Mouse (Mus musculus) embryonic facial prominence, embryonic 13.5 days (tissue): ENCODE results near the gene Tbc1d2. TPM values are rescaled to one million over a fixed set of nuclear protein-coding genes. Genes with fewer than 3 reads are reported as not detected.
A peak's percentile ranks its signal among the peaks of the same experiment; 100 is the strongest.
"Not testable (repeated sequence)": the region's sequence is repeated elsewhere in the genome, so short reads cannot be mapped to it uniquely, and the experiment has no call there.

Source experiments
- ATAC-seq: fragments of 200-750 bp; cut with Nextera tagmentation; 2 replicates; pipeline ENCODE4 v1.8.0; 2017; ENCODE audit warnings: low read depth; ENCODE audit not compliant: insufficient number of reproducible peaks, insufficient read depth, low FRiP score, low TSS enrichment
- H3K27ac ChIP-seq: fragments of 300-500 bp; sonication (generic); 2 replicates; pipeline ENCODE4 v1.5.1; 2015; ENCODE audit warnings: moderate library complexity, mild to moderate bottlenecking, inconsistent platforms
- H3K27me3 ChIP-seq: fragments of 300-500 bp; sonication (generic); 2 replicates; pipeline ENCODE4 v1.6.1; 2015; ENCODE audit warnings: mild to moderate bottlenecking, inconsistent platforms
- H3K36me3 ChIP-seq: fragments of 300-500 bp; sonication (generic); 2 replicates; pipeline ENCODE4 v1.6.1; 2015; ENCODE audit warnings: mild to moderate bottlenecking, inconsistent platforms
- H3K4me1 ChIP-seq: fragments of 300-500 bp; sonication (generic); 2 replicates; pipeline ENCODE4 v1.6.1; 2015; ENCODE audit warnings: inconsistent platforms
- H3K4me2 ChIP-seq: fragments of 300-500 bp; sonication (generic); 2 replicates; pipeline ENCODE4 v1.6.1; 2015; ENCODE audit warnings: moderate library complexity, mild to moderate bottlenecking, inconsistent platforms
- H3K4me3 ChIP-seq: fragments of 300-500 bp; sonication (generic); 2 replicates; pipeline ENCODE4 v1.5.1; 2015; ENCODE audit warnings: mild to moderate bottlenecking, inconsistent platforms
- H3K9ac ChIP-seq: fragments of 300-500 bp; sonication (generic); 2 replicates; pipeline ENCODE4 v1.6.1; 2015; ENCODE audit warnings: mild to moderate bottlenecking, inconsistent platforms
- H3K9me3 ChIP-seq: fragments of 300-500 bp; sonication (generic); 2 replicates; pipeline ENCODE4 v1.6.1; 2016; ENCODE audit warnings: inconsistent platforms
- whole genome bisulfite sequencing: fragments of 180-500 bp; shearing (Covaris S2); methylation state at CpG from one replicate; pipeline ENCODE4 v1.1.7; 2015; ENCODE audit warnings: mixed read lengths; 5-methylcytosine and 5-hydroxymethylcytosine counted together
- polyA plus RNA-seq: library from polyadenylated mRNA; unstranded; fragments of >200 nt; fragmentation: Nextera tagmentation; extraction: Ambion mirVana; gene quantifications from 2 replicates; pipeline ENCODE4 v1.2.1, GENCODE M21; 2015

Gene Tbc1d2
- polyA plus RNA-seq, 1 experiment from 2014 or later: 2.8 TPM

GRCm38 (mm10) chr4:46589151-46589550, 60.9 kb downstream of the Tbc1d2 start:
- H3K27ac ChIP-seq: no peak overlapping the region
- H3K4me2 ChIP-seq: no peak overlapping the region
- ATAC-seq: no peak
- 0 out of 2 replicates have a peak, but pooled peaks cover 3% of the 10 kb centered on the region for H3K4me1 ChIP-seq
- H3K4me3 ChIP-seq: no peak overlapping the region
- H3K36me3 ChIP-seq: no peaks in the 10 kb centered on the region
- H3K9me3 ChIP-seq: no peaks in the 10 kb centered on the region
- H3K9ac ChIP-seq: no peak overlapping the region
- 71% methylated on average over 8 of the region's 8 CpGs for WGBS
- no peaks in the 10 kb centered on the region for H3K27me3 ChIP-seq

GRCm38 (mm10) chr4:46586473-46586872, 63.5 kb downstream of the Tbc1d2 start:
- ATAC-seq: no peak
- Histone ChIP-seq H3K9me3 (no peaks in the 10 kb centered on the region), H3K4me3 (no peak overlapping the region), H3K36me3 (no peaks in the 10 kb centered on the region), H3K27me3 (no peaks in the 10 kb centered on the region), H3K27ac (no peak overlapping the region), H3K9ac (no peak overlapping the region), H3K4me2 (no peak overlapping the region), H3K4me1 (0 out of 2 replicates have a peak, but pooled peaks cover 3% of the 10 kb centered on the region)
- WGBS: 50% methylated on average over 4 of the region's 4 CpGs

DNA sequence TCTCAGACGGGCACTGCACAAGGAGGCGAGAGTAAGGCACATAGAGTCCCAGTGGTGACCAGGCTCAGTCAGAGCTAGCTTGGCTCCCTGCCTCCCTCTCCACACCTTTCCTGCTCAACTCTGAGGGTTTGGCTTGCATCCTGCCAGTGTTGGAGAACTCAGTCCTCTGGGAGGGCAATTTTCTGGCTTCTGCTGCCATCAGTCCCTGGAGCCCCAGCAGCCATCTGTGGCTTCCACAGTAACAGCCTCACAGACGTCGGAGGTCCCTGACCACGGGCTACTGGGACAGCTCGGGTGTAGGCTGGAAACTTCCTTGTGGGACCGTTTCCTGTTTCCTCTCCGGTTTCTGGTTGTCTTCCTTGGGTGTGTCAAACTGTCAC, 64.2 kb downstream of the Tbc1d2 start:
- H3K27ac ChIP-seq: no peak overlapping the region
- H3K4me3 ChIP-seq: no peak overlapping the region
- no peaks in the 10 kb centered on the region for H3K9me3 ChIP-seq
- no peaks in the 10 kb centered on the region for H3K27me3 ChIP-seq
- WGBS: 48% methylated on average over 8 of the region's 8 CpGs
- H3K4me2 ChIP-seq: no peak overlapping the region
- ATAC-seq: no peak
- H3K9ac ChIP-seq: 0 out of 2 replicates have a peak overlapping the region, but pooled peaks have one; percentile 7
- H3K4me1 ChIP-seq: 0 out of 2 replicates have a peak, but pooled peaks cover 3% of the 10 kb centered on the region
- H3K36me3 ChIP-seq: no peaks in the 10 kb centered on the region

- no peaks in the 10 kb centered on the region for H3K36me3 ChIP-seq
- H3K4me2 ChIP-seq: no peak overlapping the region
- H3K27me3 ChIP-seq: no peaks in the 10 kb centered on the region
- no peak overlapping the region for H3K4me3 ChIP-seq
- no peak overlapping the region for H3K27ac ChIP-seq
- WGBS: 77% methylated on average over 13 of the region's 13 CpGs
- 0 out of 2 replicates have a peak, but pooled peaks cover 3% of the 10 kb centered on the region for H3K4me1 ChIP-seq
- ATAC-seq: no peak
- 0 out of 2 replicates have a peak overlapping the region, but pooled peaks have one; percentile 7 for H3K9ac ChIP-seq
- H3K9me3 ChIP-seq: no peaks in the 10 kb centered on the region
Measured at GRCm38 (mm10) chr4:46585041-46585810, 64.8 kb downstream of the Tbc1d2 start.

DNA sequence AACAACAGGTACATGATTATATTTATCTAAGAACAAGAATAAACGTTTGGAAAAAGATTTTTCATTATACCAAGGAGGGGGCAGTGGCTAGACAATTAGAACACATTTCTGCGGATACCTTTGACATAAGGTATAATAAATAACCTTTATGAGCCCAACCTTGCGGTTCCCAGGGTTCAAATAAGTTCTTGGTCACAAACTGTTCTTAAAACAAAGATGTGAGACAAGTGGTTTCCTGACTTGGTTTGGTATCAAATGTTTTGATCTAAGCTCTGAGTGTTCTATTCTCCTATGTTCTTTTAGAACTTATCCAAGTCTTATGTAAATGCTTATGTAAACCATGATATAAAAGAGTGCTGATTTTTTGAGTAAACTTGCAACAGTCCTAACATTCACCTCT, 65.5 kb downstream of the Tbc1d2 start:
- not testable (repeated sequence) for H3K9me3 ChIP-seq, H3K27me3 ChIP-seq, ATAC-seq, H3K4me3 ChIP-seq, H3K36me3 ChIP-seq, H3K4me2 ChIP-seq, H3K4me1 ChIP-seq, H3K27ac ChIP-seq, H3K9ac ChIP-seq
- 78% methylated on average over 3 of the region's 3 CpGs for WGBS

GRCm38 (mm10) chr4:46584084-46584483, 65.9 kb downstream of the Tbc1d2 start:
- not testable (repeated sequence) for H3K36me3 ChIP-seq, ATAC-seq, H3K27ac ChIP-seq, H3K4me2 ChIP-seq, H3K9ac ChIP-seq, H3K27me3 ChIP-seq, H3K4me1 ChIP-seq, H3K4me3 ChIP-seq, H3K9me3 ChIP-seq
- 87% methylated on average over 2 of the region's 6 CpGs for WGBS

GRCm38 (mm10) chr4:46582024-46582423, 68.0 kb downstream of the Tbc1d2 start:
- ATAC-seq, H3K27me3 ChIP-seq, H3K4me2 ChIP-seq, H3K4me3 ChIP-seq, H3K9me3 ChIP-seq, H3K27ac ChIP-seq, H3K36me3 ChIP-seq, H3K9ac ChIP-seq, H3K4me1 ChIP-seq: not testable (repeated sequence)
- 90% methylated on average over 9 of the region's 9 CpGs for WGBS

DNA sequence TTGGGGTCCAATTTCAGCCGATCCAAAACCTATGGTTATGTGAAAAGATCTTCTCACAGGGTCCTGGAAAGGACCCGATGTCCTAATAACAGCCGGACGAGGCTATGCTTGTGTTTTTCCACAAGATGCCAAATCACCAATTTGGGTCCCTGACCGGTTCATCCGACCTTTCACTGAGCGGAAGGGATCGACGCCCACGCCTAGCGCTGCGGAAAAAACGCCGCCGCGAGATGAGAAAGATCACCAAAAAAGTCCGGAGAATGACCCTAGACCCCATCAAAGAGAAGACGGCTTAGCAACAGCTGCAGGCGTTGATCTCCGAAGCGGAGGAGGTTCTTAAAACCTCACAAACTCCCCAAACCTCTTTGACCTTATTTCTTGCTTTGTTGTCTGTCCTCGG, 68.4 kb downstream of the Tbc1d2 start:
- not testable (repeated sequence) for H3K4me1 ChIP-seq, H3K4me3 ChIP-seq, H3K27ac ChIP-seq, H3K4me2 ChIP-seq, H3K9ac ChIP-seq, ATAC-seq, H3K36me3 ChIP-seq, H3K9me3 ChIP-seq, H3K27me3 ChIP-seq
- 92% methylated on average over 22 of the region's 22 CpGs for WGBS

DNA sequence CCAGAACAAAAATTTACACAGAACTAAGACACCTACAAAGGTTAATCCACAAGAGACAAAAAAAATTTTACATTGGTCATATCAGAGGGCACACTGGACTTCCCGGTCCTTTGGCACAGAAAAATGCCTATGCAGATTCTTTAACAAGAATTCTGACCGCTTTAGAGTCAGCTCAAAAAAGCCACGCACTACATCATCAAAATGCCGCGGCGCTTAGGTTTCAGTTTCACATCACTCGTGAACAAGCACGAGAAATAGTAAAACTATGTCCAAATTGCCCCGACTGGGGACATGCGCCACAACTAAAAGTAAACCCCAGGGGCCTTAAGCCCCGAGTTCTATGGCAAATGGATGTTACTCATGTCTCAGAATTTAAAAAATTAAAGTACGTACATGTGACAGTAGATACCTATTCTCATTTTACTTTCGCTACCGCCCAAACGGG, 69.2 kb downstream of the Tbc1d2 start:
- not testable (repeated sequence) for H3K4me3 ChIP-seq, H3K9ac ChIP-seq, H3K36me3 ChIP-seq, H3K27ac ChIP-seq, H3K4me1 ChIP-seq, H3K27me3 ChIP-seq, ATAC-seq, H3K4me2 ChIP-seq, H3K9me3 ChIP-seq
- 87% methylated on average over 15 of the region's 15 CpGs for WGBS

GRCm38 (mm10) chr4:46578796-46579346, 71.1 kb downstream of the Tbc1d2 start:
- not testable (repeated sequence) for H3K27ac ChIP-seq, H3K4me1 ChIP-seq, ATAC-seq, H3K36me3 ChIP-seq, H3K4me3 ChIP-seq, H3K4me2 ChIP-seq, H3K27me3 ChIP-seq, H3K9ac ChIP-seq, H3K9me3 ChIP-seq
- 88% methylated on average over 8 of the region's 8 CpGs for WGBS

DNA sequence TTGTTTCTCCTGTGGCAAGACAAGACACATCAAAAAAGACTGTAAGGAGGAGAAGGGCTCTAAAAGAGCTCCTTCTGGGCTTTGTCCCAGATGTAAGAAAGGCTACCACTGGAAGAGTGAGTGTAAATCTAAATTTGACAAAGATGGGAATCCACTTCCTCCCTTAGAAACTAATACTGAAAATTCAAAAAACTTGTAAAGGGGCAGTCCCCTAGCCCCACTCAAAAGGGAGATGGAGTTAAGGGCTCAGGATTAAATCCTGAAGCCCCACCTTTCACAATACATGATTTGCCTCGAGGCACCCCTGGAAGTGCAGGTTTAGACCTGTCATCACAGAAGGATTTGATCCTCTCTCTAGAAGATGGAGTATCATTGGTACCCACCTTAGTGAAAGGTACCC, 71.8 kb downstream of the Tbc1d2 start:
- Histone ChIP-seq H3K27ac (no peak overlapping the region), H3K36me3 (no peaks in the 10 kb centered on the region), H3K27me3 (no peaks in the 10 kb centered on the region), H3K4me3 (no peak overlapping the region), H3K9me3 (0 out of 2 replicates have a peak, but pooled peaks cover 3% of the 10 kb centered on the region), H3K4me2 (no peak overlapping the region), H3K9ac (no peak overlapping the region), H3K4me1 (no peaks in the 10 kb centered on the region)
- WGBS: 67% methylated on average over 1 of the region's 1 CpGs
- ATAC-seq: no peak
